22 mouse cellular contexts compared by ENCODE assay signal in genomic region chr17:48261868-48262267, GRCm38 (mm10). TPM values are rescaled to one million over a fixed set of nuclear protein-coding genes. Genes with fewer than 3 reads are reported as not detected.
DNase-seq lines count a peak whose midpoint lies in the region; ATAC-seq and TF ChIP-seq lines count a peak whose summit lies in the region.
"Had no signal": no experiment of that assay in that cellular context is flagged by ENCODE, and none has a peak within 500 bp of the region (broad histone marks: within the 10 kb centered on the region; RNA-seq: fewer than 3 reads in every experiment).

No protein-coding gene starts in this region.

- 85% methylated on average over 2 of the region's 2 CpGs for WGBS in hindbrain, embryonic 11.5 days
- 61% methylated on average over 2 of the region's 2 CpGs for WGBS in intestine, postnatal 0 days

- H3K4me1 ChIP-seq in hindbrain, embryonic 11.5 days (replicated peaks; ENCODE audit: control insufficient read depth, insufficient read depth, low read length) = no peaks in the 10 kb centered on the region
- peaks cover 10% of the 10 kb centered on the region; the same call in 1 of the 2 replicates for H3K4me1 ChIP-seq in intestine, postnatal 0 days (replicated peaks; ENCODE audit: control insufficient read depth, insufficient read depth, low read length)
- H3K4me1 ChIP-seq: embryonic facial prominence, embryonic 13.5 days; heart, embryonic 15.5 days; hindbrain, embryonic 12.5 days had no signal

- H3K9ac ChIP-seq in hindbrain, embryonic 11.5 days (ENCODE audit: low read depth, low read length) = no peak overlapping the region
- no peak overlapping the region for H3K9ac ChIP-seq in intestine, postnatal 0 days (ENCODE audit: low read depth, low read length)
- H3K9ac ChIP-seq: embryonic facial prominence, embryonic 13.5 days; heart, embryonic 15.5 days; hindbrain, embryonic 12.5 days had no signal

- DNase-seq in spleen, postnatal 36 days (ENCODE audit: low spot score in 2 of 2) = peak; percentile 25 to 42
- DNase-seq in spleen, postnatal 4 days (ENCODE audit: low spot score in 2 of 2) = no peak
- DNase-seq in hindbrain, embryonic 11.5 days (ENCODE audit: low spot score) = no peak
- DNase-seq: adrenal gland, postnatal 10 days; cerebellum, adult 11-12 months; cerebellum, adult 9-10 months; cerebellum, postnatal 25 days; gastrocnemius, postnatal 36 days; heart, adult 2 months had no signal

- no peaks in the 10 kb centered on the region for H3K27me3 ChIP-seq in hindbrain, embryonic 11.5 days (ENCODE audit: control insufficient read depth, insufficient read depth, low read length)
- H3K27me3 ChIP-seq in intestine, postnatal 0 days (replicated peaks; ENCODE audit: control insufficient read depth, insufficient read depth, low read length) = no peaks in the 10 kb centered on the region
- H3K27me3 ChIP-seq: embryonic facial prominence, embryonic 13.5 days; heart, embryonic 15.5 days; hindbrain, embryonic 12.5 days had no signal

- H3K4me2 ChIP-seq in hindbrain, embryonic 11.5 days (replicated peaks; ENCODE audit: low read depth, low read length) = no peak overlapping the region
- no peak overlapping the region for H3K4me2 ChIP-seq in intestine, postnatal 0 days (replicated peaks; ENCODE audit: low read depth)
- H3K4me2 ChIP-seq: embryonic facial prominence, embryonic 13.5 days; heart, embryonic 11.5 days; heart, embryonic 15.5 days; hindbrain, embryonic 12.5 days had no signal

- H3K36me3 ChIP-seq in hindbrain, embryonic 11.5 days (ENCODE audit: control insufficient read depth, insufficient read depth, low read length) = no peaks in the 10 kb centered on the region
- no peaks in the 10 kb centered on the region for H3K36me3 ChIP-seq in intestine, postnatal 0 days (ENCODE audit: control insufficient read depth, insufficient read depth)
- H3K36me3 ChIP-seq: embryonic facial prominence, embryonic 13.5 days; heart, embryonic 15.5 days; hindbrain, embryonic 12.5 days had no signal

- TF ChIP-seq CTCF in intestine, postnatal 0 days (IDR thresholded peaks at IDR 0.05; ENCODE audit: low read depth) = no peak

- no peaks in the 10 kb centered on the region for H3K9me3 ChIP-seq in hindbrain, embryonic 11.5 days (ENCODE audit: control insufficient read depth, low read length)
- H3K9me3 ChIP-seq in intestine, postnatal 0 days (ENCODE audit: control insufficient read depth) = no peaks in the 10 kb centered on the region

- H3K4me3 ChIP-seq in hindbrain, embryonic 11.5 days (ENCODE audit: low read depth, low read length) = no peak overlapping the region
- no peak overlapping the region for H3K4me3 ChIP-seq in intestine, postnatal 0 days (ENCODE audit: low read depth, low read length)
- H3K4me3 ChIP-seq: embryonic facial prominence, embryonic 13.5 days; heart, adult 2 months; heart, embryonic 15.5 days; hindbrain, embryonic 12.5 days had no signal

- 0 out of 2 replicates have a peak, but pooled peaks have one; percentile 26 for ATAC-seq in granulocyte monocyte progenitor cell, adult 5-6 weeks (replicated peaks; ENCODE audit: poor library complexity, severe bottlenecking)
- 0 out of 2 replicates have a peak, but pooled peaks have one; percentile 37 for ATAC-seq in megakaryocyte progenitor cell, adult 5-6 weeks (replicated peaks; ENCODE audit: poor library complexity)
- ATAC-seq in hindbrain, embryonic 11.5 days (ENCODE audit: low FRiP score) = no peak
- no peak for ATAC-seq in intestine, postnatal 0 days
- ATAC-seq: forebrain, embryonic 14.5 days; hindbrain, embryonic 16.5 days; inflammation-experienced regulatory T-cells, adult 6 months had no signal

- no peak overlapping the region for H3K27ac ChIP-seq in hindbrain, embryonic 11.5 days (ENCODE audit: low read depth, low read length)
- H3K27ac ChIP-seq in intestine, postnatal 0 days (ENCODE audit: low read depth, low read length) = no peak overlapping the region
- H3K27ac ChIP-seq: embryonic facial prominence, embryonic 13.5 days; heart, adult 2 months; heart, embryonic 15.5 days; hindbrain, embryonic 12.5 days had no signal

RNA-seq across cellular contexts. Expression of gene Treml4, which starts 2.2 kb away (rescaled TPM):
- total RNA-seq in granulocyte monocyte progenitor cell, adult 5-6 weeks (2014; fragmentation: Nextera tagmentation) = 0.56 and 0.99 TPM in 2 replicates
- total RNA-seq in granulocyte monocyte progenitor cell, adult 5-6 weeks (2017) = 1.4 and 2.6 TPM in 2 replicates
- total RNA-seq in megakaryocyte progenitor cell, adult 5-6 weeks (2015) = 0.10 and 0.76 TPM in 2 replicates
- 2.2 and 2.9 TPM in 2 replicates for total RNA-seq in megakaryocyte progenitor cell, adult 5-6 weeks (2017)
- polyA plus RNA-seq in hindbrain, embryonic 11.5 days (2014; fragmentation: Nextera tagmentation; extraction: Ambion mirVana) = 0.20 and 0.34 TPM in 2 replicates
- polyA plus RNA-seq in intestine, postnatal 0 days (2015; fragmentation: Nextera tagmentation; extraction: Ambion mirVana) = 1.4 and 2.2 TPM in 2 replicates
- total RNA-seq: gastrocnemius, adult 8-10 months; gastrocnemius, postnatal 36 days had no signal
- polyA plus RNA-seq: hindbrain, embryonic 12.5 days had no signal

RNA-seq across cellular contexts. Expression of gene Trem3, which starts 14.3 kb away (rescaled TPM):
- 84.6 and 114 TPM in 2 replicates for total RNA-seq in granulocyte monocyte progenitor cell, adult 5-6 weeks (2014; fragmentation: Nextera tagmentation)
- 126 and 147 TPM in 2 replicates for total RNA-seq in granulocyte monocyte progenitor cell, adult 5-6 weeks (2017)
- total RNA-seq in megakaryocyte progenitor cell, adult 5-6 weeks (2015) = 124 and 147 TPM in 2 replicates
- total RNA-seq in megakaryocyte progenitor cell, adult 5-6 weeks (2017) = 113 and 150 TPM in 2 replicates
- not detected in 2 replicates for polyA plus RNA-seq in hindbrain, embryonic 11.5 days (2014; fragmentation: Nextera tagmentation; extraction: Ambion mirVana)
- polyA plus RNA-seq in intestine, postnatal 0 days (2015; fragmentation: Nextera tagmentation; extraction: Ambion mirVana) = not detected in 2 replicates
- total RNA-seq: G1E; gastrocnemius, adult 8-10 months; gastrocnemius, postnatal 36 days; heart, postnatal 25 days had no signal
- polyA plus RNA-seq: embryonic facial prominence, embryonic 13.5 days; forebrain, embryonic 14.5 days; G1E; heart, adult 2 months; heart, embryonic 11.5 days; hindbrain, embryonic 12.5 days; hindbrain, embryonic 16.5 days; inflammation-experienced regulatory T-cells, adult 6 months had no signal

RNA-seq across cellular contexts. Expression of gene Trem1, which starts 29.3 kb away (rescaled TPM):
- total RNA-seq in granulocyte monocyte progenitor cell, adult 5-6 weeks (2014; fragmentation: Nextera tagmentation) = 6.5 and 7.6 TPM in 2 replicates
- total RNA-seq in granulocyte monocyte progenitor cell, adult 5-6 weeks (2017) = 13.5 and 14.7 TPM in 2 replicates
- 4.8 and 5.9 TPM in 2 replicates for total RNA-seq in megakaryocyte progenitor cell, adult 5-6 weeks (2015)
- total RNA-seq in megakaryocyte progenitor cell, adult 5-6 weeks (2017) = 13.1 and 15.3 TPM in 2 replicates
- polyA plus RNA-seq in hindbrain, embryonic 11.5 days (2014; fragmentation: Nextera tagmentation; extraction: Ambion mirVana) = 0.10 TPM in 1 of 2 replicates, not detected in the other
- 0.21 and 0.23 TPM in 2 replicates for polyA plus RNA-seq in intestine, postnatal 0 days (2015; fragmentation: Nextera tagmentation; extraction: Ambion mirVana)
- total RNA-seq: gastrocnemius, adult 8-10 months; gastrocnemius, postnatal 36 days; heart, postnatal 25 days had no signal
- polyA plus RNA-seq: forebrain, embryonic 14.5 days; G1E; hindbrain, embryonic 16.5 days; inflammation-experienced regulatory T-cells, adult 6 months had no signal

RNA-seq across cellular contexts. Expression of gene Treml2, which starts 37.4 kb away (rescaled TPM):
- 58.2 and 68.7 TPM in 2 replicates for total RNA-seq in granulocyte monocyte progenitor cell, adult 5-6 weeks (2014; fragmentation: Nextera tagmentation)
- total RNA-seq in granulocyte monocyte progenitor cell, adult 5-6 weeks (2017) = 42.5 and 45.8 TPM in 2 replicates
- total RNA-seq in megakaryocyte progenitor cell, adult 5-6 weeks (2015) = 42.9 and 54.0 TPM in 2 replicates
- total RNA-seq in megakaryocyte progenitor cell, adult 5-6 weeks (2017) = 43.9 and 50.8 TPM in 2 replicates
- polyA plus RNA-seq in hindbrain, embryonic 11.5 days (2014; fragmentation: Nextera tagmentation; extraction: Ambion mirVana) = 0.08 and 0.09 TPM in 2 replicates
- 0.24 TPM in 1 of 2 replicates, not detected in the other for polyA plus RNA-seq in intestine, postnatal 0 days (2015; fragmentation: Nextera tagmentation; extraction: Ambion mirVana)
- polyA plus RNA-seq: forebrain, embryonic 14.5 days; hindbrain, embryonic 16.5 days had no signal

RNA-seq across cellular contexts. Expression of gene B430306N03Rik, which starts 54.1 kb away (rescaled TPM):
- total RNA-seq in granulocyte monocyte progenitor cell, adult 5-6 weeks (2014; fragmentation: Nextera tagmentation) = 3.1 and 8.2 TPM in 2 replicates
- total RNA-seq in granulocyte monocyte progenitor cell, adult 5-6 weeks (2017) = 3.0 TPM in 2 replicates
- total RNA-seq in megakaryocyte progenitor cell, adult 5-6 weeks (2015) = 8.3 and 11.9 TPM in 2 replicates
- total RNA-seq in megakaryocyte progenitor cell, adult 5-6 weeks (2017) = 2.7 and 4.6 TPM in 2 replicates
- 0.04 TPM in 1 of 2 replicates, not detected in the other for polyA plus RNA-seq in hindbrain, embryonic 11.5 days (2014; fragmentation: Nextera tagmentation; extraction: Ambion mirVana)
- polyA plus RNA-seq in intestine, postnatal 0 days (2015; fragmentation: Nextera tagmentation; extraction: Ambion mirVana) = 0.05 and 0.22 TPM in 2 replicates
- total RNA-seq: gastrocnemius, adult 8-10 months had no signal
- polyA plus RNA-seq: embryonic facial prominence, embryonic 13.5 days; forebrain, embryonic 14.5 days; hindbrain, embryonic 12.5 days had no signal

Comparison
In these comparisons a context has a peak if more than half of its experiments do, and no peak if none do; other contexts are left out.
1. DNase-seq: peak in spleen, postnatal 36 days (2 of 2); none in spleen, postnatal 4 days (0 of 2) and hindbrain, embryonic 11.5 days (single experiment).
2. ATAC-seq: peak in granulocyte monocyte progenitor cell, adult 5-6 weeks (single experiment) and megakaryocyte progenitor cell, adult 5-6 weeks (single experiment); none in hindbrain, embryonic 11.5 days (single experiment) and intestine, postnatal 0 days (single experiment).